9 mouse cellular contexts compared by ENCODE assay signal in genomic region chr1:131053239-131053638, GRCm38 (mm10). TPM values are rescaled to one million over a fixed set of nuclear protein-coding genes. Genes with fewer than 3 reads are reported as not detected.
DNase-seq lines count a peak whose midpoint lies in the region; ATAC-seq and TF ChIP-seq lines count a peak whose summit lies in the region.
"Had no signal": no experiment of that assay in that cellular context is flagged by ENCODE, and none has a peak within 500 bp of the region (broad histone marks: within the 10 kb centered on the region; RNA-seq: fewer than 3 reads in every experiment).

No protein-coding gene starts in this region.

- peaks cover 3% of the 10 kb centered on the region; the same call in 1 of the 2 replicates for H3K36me3 ChIP-seq in ES-E14 (ENCODE audit: control insufficient read depth, insufficient read depth, low read length, poor library complexity, severe bottlenecking)
- H3K36me3 ChIP-seq in liver, postnatal 0 days (replicated peaks; ENCODE audit: insufficient read depth, low read length), result peaks cover 50% of the 10 kb centered on the region
- peaks cover 51% of the 10 kb centered on the region for H3K36me3 ChIP-seq in neural tube, embryonic 13.5 days

- in situ Hi-C loops in ES-E14 (cut with MboI; ENCODE audit: low sequenced_read_pairs in 2 of 2, unreplicated experiment in 2 of 2), result loop anchor here (10.0 to 25.0 kb wide), 2 partner anchors 166 to 178 kb away; partner anchors contain the start of gene Il24 (in 1 of the 2)

- peak; percentile 87 for DNase-seq in ES-E14 (ENCODE audit: low read depth, low spot score)
- DNase-seq in forelimb bud, embryonic 11.5 days (ENCODE audit: low read depth, low spot score), result peak; percentile 82
- DNase-seq in layer of hippocampus, adult 18-20 months (ENCODE audit: low spot score in 2 of 2), result peak; percentile 53 to 89
- peak; percentile 57 for DNase-seq in liver, postnatal 0 days
- peak; percentile 43 to 50 for DNase-seq in thymus, postnatal 36 days

- WGBS in liver, postnatal 0 days (ENCODE audit: insufficient replicate concordance), result 20% methylated on average over 8 of the region's 8 CpGs
- WGBS in neural tube, embryonic 13.5 days, result 3% methylated on average over 8 of the region's 8 CpGs

- H3K27me3 ChIP-seq in liver, postnatal 0 days (ENCODE audit: insufficient read depth, low read length), result no peaks in the 10 kb centered on the region
- no peaks in the 10 kb centered on the region for H3K27me3 ChIP-seq in neural tube, embryonic 13.5 days

- no peaks in the 10 kb centered on the region for H3K4me1 ChIP-seq in ES-E14 (ENCODE audit: control insufficient read depth in 2 of 2, insufficient read depth in 2 of 2, low read length in 2 of 2, poor library complexity in 1 of 2)
- peaks cover 7% of the 10 kb centered on the region; the same call in 1 of the 2 replicates for H3K4me1 ChIP-seq in liver, postnatal 0 days (ENCODE audit: insufficient read depth)
- peaks cover 27% of the 10 kb centered on the region for H3K4me1 ChIP-seq in neural tube, embryonic 13.5 days (replicated peaks)

- TF ChIP-seq CTCF in liver, postnatal 0 days (IDR thresholded peaks at IDR 0.05; ENCODE audit: low read depth), result peak; percentile 86

- H3K4me3 ChIP-seq in ES-E14 (ENCODE audit: insufficient read depth in 1 of 2, low read depth in 1 of 2, low read length in 2 of 2, poor library complexity in 1 of 2, severe bottlenecking in 1 of 2), result no peak overlapping the region
- H3K4me3 ChIP-seq in liver, postnatal 0 days (ENCODE audit: low read depth, low read length), result no peak overlapping the region
- no peak overlapping the region for H3K4me3 ChIP-seq in neural tube, embryonic 13.5 days

- no peak overlapping the region for H3K9ac ChIP-seq in ES-E14 (ENCODE audit: insufficient read depth, low read depth, low read length, poor library complexity, severe bottlenecking)
- H3K9ac ChIP-seq in liver, postnatal 0 days (replicated peaks), result no peak overlapping the region
- peak overlapping the region; percentile 52; the same call in 1 of the 2 replicates for H3K9ac ChIP-seq in neural tube, embryonic 13.5 days

- H3K27ac ChIP-seq in ES-E14 (ENCODE audit: insufficient read depth, low read depth, low read length, poor library complexity, severe bottlenecking), result no peak overlapping the region
- no peak overlapping the region for H3K27ac ChIP-seq in liver, postnatal 0 days (ENCODE audit: low read depth)
- peak overlapping the region; percentile 53; the same call in 1 of the 2 replicates for H3K27ac ChIP-seq in neural tube, embryonic 13.5 days (replicated peaks)

- no peaks in the 10 kb centered on the region for H3K9me3 ChIP-seq in ES-E14 (ENCODE audit: control insufficient read depth, insufficient read depth, low read depth, low read length)
- no peaks in the 10 kb centered on the region for H3K9me3 ChIP-seq in liver, postnatal 0 days (ENCODE audit: low read length)
- H3K9me3 ChIP-seq in neural tube, embryonic 13.5 days, result no peaks in the 10 kb centered on the region

- TF ChIP-seq EP300 in liver, postnatal 0 days (IDR thresholded peaks at IDR 0.05; ENCODE audit: low read depth), result no peak

- peak; percentile 56 for ATAC-seq in cerebellum, adult (ENCODE audit: insufficient number of reproducible peaks, low FRiP score, low TSS enrichment)
- peak; percentile 63; a peak in 3 of 4 replicates for ATAC-seq in hematopoietic stem cell, adult 5-6 weeks (replicated peaks in 1 of 2; ENCODE audit: insufficient read depth in 1 of 2, low FRiP score in 2 of 2, low TSS enrichment in 1 of 2, low read depth in 1 of 2, poor library complexity in 2 of 2, severe bottlenecking in 2 of 2)
- peak; percentile 49 for ATAC-seq in liver, postnatal 0 days
- peak; percentile 83 for ATAC-seq in neural tube, embryonic 13.5 days (ENCODE audit: low read depth)

- no peak overlapping the region for H3K4me2 ChIP-seq in liver, postnatal 0 days (ENCODE audit: low read depth, low read length)
- no peak overlapping the region for H3K4me2 ChIP-seq in neural tube, embryonic 13.5 days

TF ChIP-seq in ES-E14, 5 proteins besides CTCF, POLR2A, EP300 and RAD21:
- TF ChIP-seq CHD2 (IDR thresholded peaks at IDR 0.05; ENCODE audit: low read depth, low read length), result no peak
- peak; percentile 50; the same call in 1 of the 2 replicates for TF ChIP-seq MAFK (IDR thresholded peaks at IDR 0.05; ENCODE audit: insufficient read depth, low read depth, low read length)
- peak; percentile 74; the same call in 1 of the 2 replicates for TF ChIP-seq ZC3H11A (IDR thresholded peaks at IDR 0.05; ENCODE audit: borderline replicate concordance, low read depth, low read length)

RNA-seq across cellular contexts. Expression of gene Il10, which starts 33.6 kb away (rescaled TPM):
- 0.48 and 1.8 TPM in 2 replicates for total RNA-seq in ES-E14 (2012; rRNA removed)
- 4.8 and 16.6 TPM in 2 replicates for total RNA-seq in hematopoietic stem cell, adult 5-6 weeks (2017)
- not detected for total RNA-seq in layer of hippocampus, adult 18-20 months (2021)
- 0.19 TPM in 1 of 2 replicates, not detected in the other for polyA plus RNA-seq in liver, postnatal 0 days (2015; fragmentation: Nextera tagmentation; extraction: Ambion mirVana)
- not detected in 2 replicates for polyA plus RNA-seq in neural tube, embryonic 13.5 days (2015; fragmentation: Nextera tagmentation; extraction: Ambion mirVana)
- total RNA-seq: gastrocnemius, postnatal 36 days had no signal

RNA-seq across cellular contexts. Expression of gene Mapkapk2, which starts 44.4 kb away (rescaled TPM):
- 27.3 and 38.0 TPM in 2 replicates for total RNA-seq in ES-E14 (2012; rRNA removed)
- total RNA-seq in hematopoietic stem cell, adult 5-6 weeks (2017), result 85.3 and 93.7 TPM in 2 replicates
- 10 to 100 TPM; 32.2 to 33.8 TPM for total RNA-seq in layer of hippocampus, adult 18-20 months (2021)
- 18.3 and 19.6 TPM in 2 replicates for polyA plus RNA-seq in liver, postnatal 0 days (2015; fragmentation: Nextera tagmentation; extraction: Ambion mirVana)
- 22.3 and 22.7 TPM in 2 replicates for polyA plus RNA-seq in neural tube, embryonic 13.5 days (2015; fragmentation: Nextera tagmentation; extraction: Ambion mirVana)
